Mouse (Mus musculus): ENCODE measurements around the gene Syne2. TPM values are rescaled to one million over a fixed set of nuclear protein-coding genes. Genes with fewer than 3 reads are reported as not detected.

Syne2 gene
- total and polyA plus RNA-seq, 3 experiments, result 3.9 to 7.5 (median 4.9) TPM

GRCm38 (mm10) chr12:75894998-75895331, 77.0 kb downstream of the Syne2 start:
- no peaks in the 10 kb centered on the region for H3K27me3 ChIP-seq (replicated peaks)
- DNase-seq (ENCODE audit: extremely low read depth), result no peak
- H3K4me1 ChIP-seq (ENCODE audit: control insufficient read depth in 1 of 2, insufficient read depth in 2 of 2), result peaks cover 0 to 12% of the 10 kb centered on the region in 2 experiments; a peak in 2 of 4 replicates
- H3K27ac ChIP-seq (ENCODE audit: insufficient read depth, low read depth), result no peak overlapping the region
- H3K4me3 ChIP-seq (replicated peaks in 1 of 3; ENCODE audit: low read depth in 2 of 3, low read length in 2 of 3, poor library complexity in 1 of 3), result no peak overlapping the region
- dilution Hi-C loops (cut with MboI; ENCODE audit: extremely low pct_ligation_motif_present, extremely low pct_unique_long_range_greater_than_20kb, low sequenced_read_pairs) (no loop called here), in situ Hi-C loops (cut with MboI; ENCODE audit: low pct_ligation_motif_present, low pct_unique_long_range_greater_than_20kb, low sequenced_read_pairs) (loop anchor here (10.0 kb wide), 1 partner anchor 100 kb away; no protein-coding TSS in a partner anchor)
- no peak overlapping the region for H3K4me2 ChIP-seq (ENCODE audit: insufficient read depth, low read depth, poor library complexity, severe bottlenecking)
- H3K79me2 ChIP-seq (replicated peaks; ENCODE audit: control insufficient read depth, extremely low read depth, insufficient read depth, poor library complexity, severe bottlenecking), result no peaks in the 10 kb centered on the region
- H3K9ac ChIP-seq (ENCODE audit: insufficient read depth, low read depth), result no peak overlapping the region
- H3K36me3 ChIP-seq (replicated peaks in 1 of 2; ENCODE audit: control insufficient read depth in 1 of 2, insufficient read depth in 1 of 2, low read length in 1 of 2), result no peaks in the 10 kb centered on the region
- no peaks in the 10 kb centered on the region for H3K9me3 ChIP-seq (replicated peaks; ENCODE audit: low read length)
- no peak for TF ChIP-seq ZC3H11A (IDR thresholded peaks at IDR 0.05; ENCODE audit: low read depth, low read length)
- TF ChIP-seq TCF12 (IDR thresholded peaks at IDR 0.05; ENCODE audit: low read depth, low read length), result no peak
- no peak for TF ChIP-seq ZNF384 (IDR thresholded peaks at IDR 0.05; ENCODE audit: low read depth, low read length)
- no peak for TF ChIP-seq HCFC1 (IDR thresholded peaks at IDR 0.05; ENCODE audit: low read depth, low read length)
- no peak for TF ChIP-seq RAD21 (IDR thresholded peaks at IDR 0.05; ENCODE audit: low read depth, low read length)
- TF ChIP-seq GABPA (IDR thresholded peaks at IDR 0.05; ENCODE audit: insufficient replicate concordance, low read depth, low read length), result no peak
- TF ChIP-seq MXI1 (IDR thresholded peaks at IDR 0.05; ENCODE audit: low read depth, low read length), result no peak
- no peak for TF ChIP-seq MEF2A (IDR thresholded peaks at IDR 0.05; ENCODE audit: borderline replicate concordance, low read depth, low read length)
- TF ChIP-seq MYC (IDR thresholded peaks at IDR 0.05; ENCODE audit: low read depth, low read length), result no peak
- TF ChIP-seq E2F4 (IDR thresholded peaks at IDR 0.05; ENCODE audit: insufficient replicate concordance, low read depth, low read length), result no peak
- TF ChIP-seq SIN3A (IDR thresholded peaks at IDR 0.05; ENCODE audit: low read length), result no peak
- no peak for TF ChIP-seq TBP (conservative IDR thresholded peaks at IDR 0.05; ENCODE audit: low read depth, low read length)
- TF ChIP-seq MAX (IDR thresholded peaks at IDR 0.05; ENCODE audit: low read length), result no peak
- no peak for TF ChIP-seq USF1 (IDR thresholded peaks at IDR 0.05; ENCODE audit: low read depth, low read length)

DNA sequence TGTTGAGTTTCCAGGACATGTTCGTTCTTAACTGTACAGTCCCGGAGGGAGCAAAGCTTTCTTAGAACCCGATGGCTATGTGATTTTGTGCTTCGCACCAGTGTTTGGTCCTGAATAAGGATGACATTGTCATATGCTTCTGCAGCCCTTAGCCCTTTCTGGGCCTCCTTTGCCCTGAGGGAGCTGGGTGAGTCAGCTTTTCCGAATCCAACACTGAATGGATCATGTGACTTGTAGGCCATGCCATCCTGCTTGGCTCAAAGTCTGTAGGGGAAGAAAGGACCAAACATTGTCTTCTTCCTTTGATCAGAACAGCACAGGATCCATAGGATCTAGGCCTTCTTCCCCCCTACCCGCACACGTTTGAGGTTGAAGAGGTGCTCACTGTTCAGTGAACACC, 79.9 kb downstream of the Syne2 start:
- Histone ChIP-seq H3K36me3 (replicated peaks in 1 of 2; ENCODE audit: control insufficient read depth in 1 of 2, insufficient read depth in 1 of 2, low read length in 1 of 2) (no peaks in the 10 kb centered on the region), H3K79me2 (replicated peaks; ENCODE audit: control insufficient read depth, extremely low read depth, insufficient read depth, poor library complexity, severe bottlenecking) (no peaks in the 10 kb centered on the region), H3K4me3 (replicated peaks in 1 of 3; ENCODE audit: low read depth in 2 of 3, low read length in 2 of 3, poor library complexity in 1 of 3) (no peak overlapping the region), H3K9ac (ENCODE audit: insufficient read depth, low read depth) (no peak overlapping the region), H3K4me1 (ENCODE audit: control insufficient read depth in 1 of 2, insufficient read depth in 2 of 2) (peaks cover 0 to 12% of the 10 kb centered on the region in 2 experiments; a peak in 2 of 4 replicates), H3K4me2 (ENCODE audit: insufficient read depth, low read depth, poor library complexity, severe bottlenecking) (no peak overlapping the region), H3K9me3 (replicated peaks; ENCODE audit: low read length) (no peaks in the 10 kb centered on the region), H3K27me3 (replicated peaks) (no peaks in the 10 kb centered on the region), H3K27ac (ENCODE audit: insufficient read depth, low read depth) (no peak overlapping the region)
- dilution Hi-C loops (cut with MboI; ENCODE audit: extremely low pct_ligation_motif_present, extremely low pct_unique_long_range_greater_than_20kb, low sequenced_read_pairs) (no loop called here), in situ Hi-C loops (cut with MboI; ENCODE audit: low pct_ligation_motif_present, low pct_unique_long_range_greater_than_20kb, low sequenced_read_pairs) (loop anchor here (10.0 kb wide), 1 partner anchor 103 kb away; no protein-coding TSS in a partner anchor)
- TF ChIP-seq ELF1 (IDR thresholded peaks at IDR 0.05; ENCODE audit: low read depth, low read length) (no peak), NRF1 (IDR thresholded peaks at IDR 0.05; ENCODE audit: low read depth, low read length) (no peak), RAD21 (IDR thresholded peaks at IDR 0.05; ENCODE audit: low read depth, low read length) (no peak), JUND (conservative IDR thresholded peaks at IDR 0.05; ENCODE audit: low read depth, low read length) (no peak), MEF2A (IDR thresholded peaks at IDR 0.05; ENCODE audit: borderline replicate concordance, low read depth, low read length) (no peak), NELFE (IDR thresholded peaks at IDR 0.05; ENCODE audit: low read depth, low read length) (no peak), KAT2A (IDR thresholded peaks at IDR 0.05; ENCODE audit: insufficient replicate concordance, low read length) (no peak), ETS1 (conservative IDR thresholded peaks at IDR 0.05; ENCODE audit: low read depth, low read length) (no peak)
- DNase-seq (ENCODE audit: extremely low read depth), result peak; percentile 13

All from CH12.LX (cell line).